Mouse (Mus musculus) thymus, adult 2 months (tissue): ENCODE data around the gene Olfr270.

Experiments used
- CTCF ChIP-seq: fragments of 200-500 bp; IDR thresholded peaks from 2 replicates; pipeline ENCODE4 v1.5.1; 2012; ENCODE audit warnings: mild to moderate bottlenecking, control low read depth, low read length, moderate library complexity, borderline replicate concordance; ENCODE audit not compliant: control insufficient read depth, poor library complexity, insufficient read depth; ENCODE audit errors: extremely low read depth
- POLR2A ChIP-seq: fragments of 200-500 bp; IDR thresholded peaks from 2 replicates; pipeline ENCODE4 v1.6.1; 2012; ENCODE audit warnings: mild to moderate bottlenecking, low read length, control low read depth, moderate library complexity; ENCODE audit not compliant: control insufficient read depth, poor library complexity, insufficient read depth; ENCODE audit errors: extremely low read depth

- no peak for TF ChIP-seq POLR2A
- no peak for TF ChIP-seq CTCF
Measured at GRCm38 (mm10) chr4:53015024-53015423, 50.7 kb downstream of the Olfr270 start.
